Mouse (Mus musculus): ENCODE data around the gene 4933428G20Rik. TPM values are rescaled to one million over a fixed set of nuclear protein-coding genes. Genes with fewer than 3 reads are reported as not detected.

4933428G20Rik gene
- polyA plus RNA-seq, 1 experiment from 2014 or later: 0.17 TPM

- no peak overlapping the region for H3K9ac ChIP-seq (ENCODE audit: low read length)
- no peaks in the 10 kb centered on the region for H3K9me3 ChIP-seq (ENCODE audit: control insufficient read depth, low read length)
- DNase-seq (ENCODE audit: low spot score) (no peak), ATAC-seq (replicated peaks; ENCODE audit: low FRiP score) (no peak)
- H3K36me3 ChIP-seq (ENCODE audit: control insufficient read depth, insufficient read depth, low read length): no peaks in the 10 kb centered on the region; the same call in 1 of the 2 replicates
- no peak overlapping the region for H3K4me2 ChIP-seq (ENCODE audit: low read depth, low read length, severe bottlenecking)
- no peak overlapping the region for H3K27ac ChIP-seq (ENCODE audit: low read depth, low read length)
- no peaks in the 10 kb centered on the region for H3K27me3 ChIP-seq (ENCODE audit: control insufficient read depth, insufficient read depth, low read length)
- 94% methylated on average over 15 of the region's 15 CpGs for WGBS
- no peak overlapping the region for H3K4me3 ChIP-seq (ENCODE audit: low read depth, low read length)
- H3K4me1 ChIP-seq (replicated peaks; ENCODE audit: control insufficient read depth, insufficient read depth, low read length): peaks cover 9% of the 10 kb centered on the region
These were observed 48.5 kb downstream of the 4933428G20Rik start for GRCm38 (mm10) chr11:97451625-97452024.

GRCm38 (mm10) chr11:97450305-97450922 is 49.7 kb downstream of the 4933428G20Rik start:
- Histone ChIP-seq H3K9ac (ENCODE audit: low read length) (peak overlapping the region; percentile 55), H3K27me3 (ENCODE audit: control insufficient read depth, insufficient read depth, low read length) (no peaks in the 10 kb centered on the region), H3K4me1 (replicated peaks; ENCODE audit: control insufficient read depth, insufficient read depth, low read length) (peaks cover 9% of the 10 kb centered on the region), H3K27ac (ENCODE audit: low read depth, low read length) (no peak overlapping the region), H3K4me3 (ENCODE audit: low read depth, low read length) (peak overlapping the region; percentile 34), H3K4me2 (ENCODE audit: low read depth, low read length, severe bottlenecking) (peak overlapping the region; percentile 80), H3K9me3 (ENCODE audit: control insufficient read depth, low read length) (no peaks in the 10 kb centered on the region), H3K36me3 (ENCODE audit: control insufficient read depth, insufficient read depth, low read length) (no peaks in the 10 kb centered on the region; the same call in 1 of the 2 replicates)
- ATAC-seq (replicated peaks; ENCODE audit: low FRiP score) (peak; percentile 19; the same call in 1 of the 2 replicates), DNase-seq (ENCODE audit: low spot score) (no peak)
- 24% methylated on average over 10 of the region's 10 CpGs for WGBS

- H3K27ac ChIP-seq (ENCODE audit: low read depth, low read length): no peak overlapping the region
- DNase-seq (ENCODE audit: low spot score) (peak; percentile 80), ATAC-seq (replicated peaks; ENCODE audit: low FRiP score) (peak; percentile 70)
- peak overlapping the region; percentile 80 for H3K4me2 ChIP-seq (ENCODE audit: low read depth, low read length, severe bottlenecking)
- WGBS: 15% methylated on average over 15 of the region's 15 CpGs
- peak overlapping the region; percentile 34 for H3K4me3 ChIP-seq (ENCODE audit: low read depth, low read length)
- no peaks in the 10 kb centered on the region for H3K27me3 ChIP-seq (ENCODE audit: control insufficient read depth, insufficient read depth, low read length)
- no peaks in the 10 kb centered on the region; the same call in 1 of the 2 replicates for H3K36me3 ChIP-seq (ENCODE audit: control insufficient read depth, insufficient read depth, low read length)
- no peaks in the 10 kb centered on the region for H3K9me3 ChIP-seq (ENCODE audit: control insufficient read depth, low read length)
- peaks cover 9% of the 10 kb centered on the region for H3K4me1 ChIP-seq (replicated peaks; ENCODE audit: control insufficient read depth, insufficient read depth, low read length)
- H3K9ac ChIP-seq (ENCODE audit: low read length): peak overlapping the region; percentile 55
These were observed 50.4 kb downstream of the 4933428G20Rik start for GRCm38 (mm10) chr11:97449601-97450293.

- 90% methylated on average over 11 of the region's 11 CpGs for WGBS
- no peaks in the 10 kb centered on the region; the same call in 1 of the 2 replicates for H3K36me3 ChIP-seq (ENCODE audit: control insufficient read depth, insufficient read depth, low read length)
- no peak overlapping the region for H3K27ac ChIP-seq (ENCODE audit: low read depth, low read length)
- peaks cover 9% of the 10 kb centered on the region for H3K4me1 ChIP-seq (replicated peaks; ENCODE audit: control insufficient read depth, insufficient read depth, low read length)
- H3K9ac ChIP-seq (ENCODE audit: low read length): no peak overlapping the region
- no peak for ATAC-seq (replicated peaks; ENCODE audit: low FRiP score)
- H3K4me3 ChIP-seq (ENCODE audit: low read depth, low read length): no peak overlapping the region
- no peaks in the 10 kb centered on the region for H3K9me3 ChIP-seq (ENCODE audit: control insufficient read depth, low read length)
- no peak for DNase-seq (ENCODE audit: low spot score)
- no peak overlapping the region for H3K4me2 ChIP-seq (ENCODE audit: low read depth, low read length, severe bottlenecking)
- no peaks in the 10 kb centered on the region for H3K27me3 ChIP-seq (ENCODE audit: control insufficient read depth, insufficient read depth, low read length)
These were observed 51.3 kb downstream of the 4933428G20Rik start for GRCm38 (mm10) chr11:97448611-97449394.

- Histone ChIP-seq H3K27me3 (ENCODE audit: control insufficient read depth, insufficient read depth, low read length) (no peaks in the 10 kb centered on the region), H3K36me3 (ENCODE audit: control insufficient read depth, insufficient read depth, low read length) (no peaks in the 10 kb centered on the region; the same call in 1 of the 2 replicates), H3K4me3 (ENCODE audit: low read depth, low read length) (no peak overlapping the region), H3K27ac (ENCODE audit: low read depth, low read length) (no peak overlapping the region), H3K9ac (ENCODE audit: low read length) (no peak overlapping the region), H3K4me2 (ENCODE audit: low read depth, low read length, severe bottlenecking) (no peak overlapping the region), H3K9me3 (ENCODE audit: control insufficient read depth, low read length) (no peaks in the 10 kb centered on the region), H3K4me1 (replicated peaks; ENCODE audit: control insufficient read depth, insufficient read depth, low read length) (peaks cover 9% of the 10 kb centered on the region)
- 75% methylated on average over 7 of the region's 7 CpGs for WGBS
- ATAC-seq (replicated peaks; ENCODE audit: low FRiP score): no peak
- DNase-seq (ENCODE audit: low spot score): no peak
These were observed 52.2 kb downstream of the 4933428G20Rik start for GRCm38 (mm10) chr11:97447979-97448378.

- H3K4me2 ChIP-seq (ENCODE audit: low read depth, low read length, severe bottlenecking): no peak overlapping the region
- no peaks in the 10 kb centered on the region for H3K9me3 ChIP-seq (ENCODE audit: control insufficient read depth, low read length)
- ATAC-seq (replicated peaks; ENCODE audit: low FRiP score) (no peak), DNase-seq (ENCODE audit: low spot score) (peak; percentile 53)
- H3K27me3 ChIP-seq (ENCODE audit: control insufficient read depth, insufficient read depth, low read length): peaks cover 9% of the 10 kb centered on the region
- H3K4me1 ChIP-seq (replicated peaks; ENCODE audit: control insufficient read depth, insufficient read depth, low read length): peaks cover 10% of the 10 kb centered on the region
- 67% methylated on average over 4 of the region's 4 CpGs for WGBS
- H3K9ac ChIP-seq (ENCODE audit: low read length): no peak overlapping the region
- H3K27ac ChIP-seq (ENCODE audit: low read depth, low read length): no peak overlapping the region; the same call in 1 of the 2 replicates
- H3K36me3 ChIP-seq (ENCODE audit: control insufficient read depth, insufficient read depth, low read length): no peaks in the 10 kb centered on the region; the same call in 1 of the 2 replicates
- no peak overlapping the region for H3K4me3 ChIP-seq (ENCODE audit: low read depth, low read length)
These were observed 54.1 kb downstream of the 4933428G20Rik start for GRCm38 (mm10) chr11:97445999-97446511.

GRCm38 (mm10) chr11:97445596-97445995 is 54.5 kb downstream of the 4933428G20Rik start:
- DNase-seq (ENCODE audit: low spot score): peak; percentile 48
- H3K27me3 ChIP-seq (ENCODE audit: control insufficient read depth, insufficient read depth, low read length): peaks cover 13% of the 10 kb centered on the region
- H3K9ac ChIP-seq (ENCODE audit: low read length): no peak overlapping the region
- no peak overlapping the region for H3K4me3 ChIP-seq (ENCODE audit: low read depth, low read length)
- H3K9me3 ChIP-seq (ENCODE audit: control insufficient read depth, low read length): no peaks in the 10 kb centered on the region
- H3K4me2 ChIP-seq (ENCODE audit: low read depth, low read length, severe bottlenecking): no peak overlapping the region
- peak overlapping the region; percentile 48; the same call in 1 of the 2 replicates for H3K27ac ChIP-seq (ENCODE audit: low read depth, low read length)
- 76% methylated on average over 6 of the region's 6 CpGs for WGBS
- peaks cover 10% of the 10 kb centered on the region for H3K4me1 ChIP-seq (replicated peaks; ENCODE audit: control insufficient read depth, insufficient read depth, low read length)
- no peak for ATAC-seq (replicated peaks; ENCODE audit: low FRiP score)
- H3K36me3 ChIP-seq (ENCODE audit: control insufficient read depth, insufficient read depth, low read length): no peaks in the 10 kb centered on the region

GRCm38 (mm10) chr11:97442891-97443675 is 57.1 kb downstream of the 4933428G20Rik start:
- ATAC-seq (replicated peaks; ENCODE audit: low FRiP score) (no peak), DNase-seq (ENCODE audit: low spot score) (peak; percentile 43)
- Histone ChIP-seq H3K27me3 (ENCODE audit: control insufficient read depth, insufficient read depth, low read length) (peaks cover 33% of the 10 kb centered on the region), H3K4me3 (ENCODE audit: low read depth, low read length) (no peak overlapping the region), H3K4me2 (ENCODE audit: low read depth, low read length, severe bottlenecking) (no peak overlapping the region), H3K4me1 (replicated peaks; ENCODE audit: control insufficient read depth, insufficient read depth, low read length) (peaks cover 7% of the 10 kb centered on the region), H3K9ac (ENCODE audit: low read length) (no peak overlapping the region), H3K27ac (ENCODE audit: low read depth, low read length) (no peak overlapping the region), H3K36me3 (ENCODE audit: control insufficient read depth, insufficient read depth, low read length) (no peaks in the 10 kb centered on the region), H3K9me3 (ENCODE audit: control insufficient read depth, low read length) (no peaks in the 10 kb centered on the region)
- 85% methylated on average over 11 of the region's 11 CpGs for WGBS

Data from forebrain, embryonic 11.5 days (tissue).